Mouse (Mus musculus) neural tube, embryonic 12.5 days (tissue): ENCODE data around the gene Nop53. TPM values are rescaled to one million over a fixed set of nuclear protein-coding genes. Genes with fewer than 3 reads are reported as not detected.
"Not testable (repeated sequence)": the region's sequence is repeated elsewhere in the genome, so short reads cannot be mapped to it uniquely, and the experiment has no call there.

Experiments used
- ATAC-seq: fragments of 200-750 bp; cut with Nextera tagmentation; 2 replicates; pipeline ENCODE4 v1.8.0; 2017; ENCODE audit warnings: low read depth, mild to moderate bottlenecking, moderate TSS enrichment, moderate library complexity; ENCODE audit not compliant: low FRiP score
- H3K27ac ChIP-seq: fragments of 300-500 bp; sonication (generic); 2 replicates; pipeline ENCODE4 v1.5.1; 2016
- H3K27me3 ChIP-seq: fragments of 300-500 bp; sonication (generic); replicated peaks from 2 replicates; pipeline ENCODE4 v1.6.1; 2016; ENCODE audit warnings: mild to moderate bottlenecking
- H3K36me3 ChIP-seq: fragments of 300-500 bp; sonication (generic); 2 replicates; pipeline ENCODE4 v1.6.1; 2016; ENCODE audit warnings: mild to moderate bottlenecking
- H3K4me1 ChIP-seq: fragments of 300-500 bp; sonication (generic); 2 replicates; pipeline ENCODE4 v1.6.1; 2016
- H3K4me2 ChIP-seq: fragments of 300-500 bp; sonication (generic); replicated peaks from 2 replicates; pipeline ENCODE4 v1.6.1; 2016; ENCODE audit warnings: mild to moderate bottlenecking
- H3K4me3 ChIP-seq: fragments of 300-500 bp; sonication (generic); 2 replicates; pipeline ENCODE4 v1.5.1; 2016
- H3K9ac ChIP-seq: fragments of 300-500 bp; sonication (generic); 2 replicates; pipeline ENCODE4 v1.6.1; 2016; ENCODE audit warnings: mild to moderate bottlenecking
- H3K9me3 ChIP-seq: fragments of 300-500 bp; sonication (generic); 2 replicates; pipeline ENCODE4 v1.6.1; 2016; ENCODE audit warnings: mild to moderate bottlenecking
- WGBS: fragments of 180-500 bp; shearing (Covaris S2); methylation state at CpG from one replicate; pipeline ENCODE4 v1.1.7; 2016; 5-methylcytosine and 5-hydroxymethylcytosine counted together
- polyA plus RNA-seq: library from polyadenylated mRNA; unstranded; fragments of >200 nt; fragmentation: Nextera tagmentation; extraction: Ambion mirVana; gene quantifications from 2 replicates; pipeline ENCODE4 v1.2.1, GENCODE M21; 2016

Nop53 gene
- polyA plus RNA-seq, 1 experiment from 2014 or later: 169 TPM

DNA sequence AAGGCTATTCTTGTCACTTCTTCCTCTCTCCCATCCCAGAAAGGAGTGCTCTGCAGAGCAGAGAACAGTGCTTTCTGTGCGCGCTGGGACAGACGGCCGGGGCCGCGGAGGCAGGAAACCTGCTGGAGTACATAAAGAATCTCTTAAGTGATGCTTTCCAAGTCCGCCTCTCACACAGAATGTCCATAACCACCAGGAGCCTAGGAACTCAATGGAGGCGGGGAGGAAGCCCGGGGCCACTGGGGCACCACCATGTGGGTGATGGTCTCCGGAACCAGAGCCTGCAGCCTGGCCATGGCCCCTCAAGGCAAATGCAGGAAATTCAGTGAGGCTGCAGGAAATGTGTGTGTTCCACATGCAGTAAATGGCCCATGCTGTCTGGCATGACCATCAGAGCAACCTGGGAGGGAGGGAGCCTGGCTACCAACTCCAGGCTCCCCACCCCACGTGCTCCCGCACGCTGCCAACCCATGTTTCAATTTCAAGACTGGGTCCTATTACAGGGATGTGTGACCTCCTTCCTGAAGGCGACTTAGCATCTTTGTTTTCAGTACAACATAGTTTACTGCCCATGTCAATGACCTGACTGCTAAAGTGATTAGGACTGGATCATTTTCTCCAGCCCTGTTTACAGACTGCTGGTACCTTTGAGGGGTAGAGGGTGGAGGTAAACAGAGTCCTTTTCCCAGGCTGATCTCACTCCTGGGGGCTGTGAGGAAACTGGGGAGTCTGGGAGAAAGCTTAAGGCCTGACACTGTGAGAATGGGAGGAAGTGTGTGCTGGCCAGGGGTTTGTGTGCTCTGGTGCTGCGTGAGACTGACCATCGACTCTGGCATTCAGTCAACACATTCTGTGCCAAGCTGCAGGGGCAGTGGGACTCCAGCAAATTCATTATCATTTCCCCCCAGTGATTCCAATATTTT, 12.2 kb downstream of the Nop53 start:
- no peak overlapping the region for H3K4me3 ChIP-seq
- H3K27ac ChIP-seq: no peak overlapping the region
- no peak for ATAC-seq
- no peaks in the 10 kb centered on the region for H3K9me3 ChIP-seq
- H3K27me3 ChIP-seq: no peaks in the 10 kb centered on the region
- WGBS: 55% methylated on average over 16 of the region's 16 CpGs
- no peak overlapping the region for H3K4me2 ChIP-seq
- H3K36me3 ChIP-seq: peaks cover 37% of the 10 kb centered on the region
- no peak overlapping the region for H3K9ac ChIP-seq
- H3K4me1 ChIP-seq: no peaks in the 10 kb centered on the region

DNA sequence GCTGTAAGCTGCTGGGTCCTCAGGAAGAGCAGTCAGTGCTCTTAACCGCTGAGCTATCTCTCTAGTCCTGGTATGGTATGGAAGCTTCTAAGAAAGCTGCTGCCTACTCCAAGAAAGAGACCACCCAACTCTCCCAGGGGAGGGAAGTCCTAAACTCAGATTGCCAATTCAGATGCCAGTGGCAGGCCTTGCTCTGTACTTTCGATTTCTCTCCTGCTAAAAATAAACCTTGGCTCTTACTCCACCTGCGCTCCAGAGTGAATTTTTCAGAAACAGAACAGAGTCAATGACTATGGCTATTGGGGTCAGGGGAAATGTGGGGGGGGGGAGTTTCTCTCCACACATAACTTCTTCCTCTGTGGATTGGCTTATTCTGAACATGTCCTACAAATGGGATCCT, 14.2 kb downstream of the Nop53 start:
- no peak overlapping the region for H3K4me2 ChIP-seq
- no peak overlapping the region for H3K4me3 ChIP-seq
- no peaks in the 10 kb centered on the region for H3K9me3 ChIP-seq
- no peak overlapping the region for H3K27ac ChIP-seq
- no peak overlapping the region for H3K9ac ChIP-seq
- no peaks in the 10 kb centered on the region for H3K27me3 ChIP-seq
- H3K4me1 ChIP-seq: no peaks in the 10 kb centered on the region
- no peak for ATAC-seq
- peaks cover 17% of the 10 kb centered on the region for H3K36me3 ChIP-seq
- 86% methylated on average over 3 of the region's 3 CpGs for WGBS

- no peak for ATAC-seq
- WGBS: 61% methylated on average over 2 of the region's 2 CpGs
- H3K4me1 ChIP-seq: no peaks in the 10 kb centered on the region
- H3K4me2 ChIP-seq: no peak overlapping the region
- no peaks in the 10 kb centered on the region for H3K9me3 ChIP-seq
- H3K9ac ChIP-seq: no peak overlapping the region
- H3K27me3 ChIP-seq: no peaks in the 10 kb centered on the region
- H3K36me3 ChIP-seq: peaks cover 6% of the 10 kb centered on the region; the same call in 1 of the 2 replicates
- no peak overlapping the region for H3K27ac ChIP-seq
- H3K4me3 ChIP-seq: no peak overlapping the region
These were observed 15.3 kb downstream of the Nop53 start for GRCm38 (mm10) chr7:15930543-15930942.

DNA sequence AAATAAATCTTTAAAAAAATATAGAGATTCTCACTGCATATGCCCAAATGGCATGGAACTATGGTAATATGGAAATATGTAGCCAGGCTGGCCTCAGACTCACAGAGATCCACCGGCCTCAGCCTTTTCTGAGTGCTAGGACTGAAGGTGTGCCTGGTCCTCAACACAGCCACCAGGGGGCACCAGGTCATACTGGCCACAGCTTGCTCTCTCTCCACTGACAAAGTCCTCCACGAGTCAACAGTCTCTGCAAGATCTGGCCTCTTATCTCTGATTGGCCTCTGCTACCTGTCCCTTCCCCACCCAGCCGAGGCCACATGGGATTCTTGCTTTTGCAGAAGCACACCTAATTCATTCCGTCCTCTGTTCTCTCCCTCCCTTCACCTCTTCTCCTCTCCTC, 16.0 kb downstream of the Nop53 start:
- no peaks in the 10 kb centered on the region for H3K4me1 ChIP-seq
- H3K4me2 ChIP-seq: no peak overlapping the region
- ATAC-seq: no peak
- H3K9me3 ChIP-seq: no peaks in the 10 kb centered on the region
- no peak overlapping the region for H3K4me3 ChIP-seq
- H3K27ac ChIP-seq: no peak overlapping the region
- WGBS: 38% methylated on average over 4 of the region's 4 CpGs
- no peaks in the 10 kb centered on the region for H3K36me3 ChIP-seq
- no peaks in the 10 kb centered on the region for H3K27me3 ChIP-seq
- no peak overlapping the region for H3K9ac ChIP-seq

- under 1% methylated on average over 33 of the region's 33 CpGs for WGBS
- H3K36me3 ChIP-seq: peaks cover 28% of the 10 kb centered on the region
- H3K4me1 ChIP-seq: peaks cover 20% of the 10 kb centered on the region
- no peaks in the 10 kb centered on the region for H3K9me3 ChIP-seq
- H3K4me2 ChIP-seq: peak within 1 kb of the TSS; percentile 75
- H3K4me3 ChIP-seq: peak within 1 kb of the TSS; percentile 69
- H3K27me3 ChIP-seq: no peaks in the 10 kb centered on the region
- peak within 1 kb of the TSS; percentile 75 for H3K9ac ChIP-seq
- no peak within 1 kb of the TSS; the same call in 1 of the 2 replicates for H3K27ac ChIP-seq
- ATAC-seq: peak; percentile 95
These were observed 23.6 kb downstream of the Nop53 start, which contains the start of gene Selenow for GRCm38 (mm10) chr7:15922220-15922773. Gene Selenow, minus strand, starts transcription at chr7:15922402.

- no peaks in the 10 kb centered on the region for H3K27me3 ChIP-seq
- no peaks in the 10 kb centered on the region for H3K9me3 ChIP-seq
- H3K4me1 ChIP-seq: peaks cover 20% of the 10 kb centered on the region
- ATAC-seq: peak; percentile 63
- H3K36me3 ChIP-seq: peaks cover 33% of the 10 kb centered on the region
- no peak overlapping the region for H3K27ac ChIP-seq
- 0% methylated on average over 10 of the region's 10 CpGs for WGBS
- peak overlapping the region; percentile 75 for H3K4me2 ChIP-seq
- peak overlapping the region; percentile 69 for H3K4me3 ChIP-seq
- peak overlapping the region; percentile 75 for H3K9ac ChIP-seq
These were observed 24.1 kb downstream of the Nop53 start for GRCm38 (mm10) chr7:15921796-15922195.

GRCm38 (mm10) chr7:15920645-15921190, 25.2 kb downstream of the Nop53 start:
- Histone ChIP-seq H3K27me3 (no peaks in the 10 kb centered on the region), H3K4me3 (peak overlapping the region; percentile 69), H3K4me1 (peaks cover 20% of the 10 kb centered on the region), H3K9ac (peak overlapping the region; percentile 75), H3K9me3 (no peaks in the 10 kb centered on the region), H3K36me3 (peaks cover 35% of the 10 kb centered on the region), H3K27ac (no peak overlapping the region), H3K4me2 (peak overlapping the region; percentile 75)
- ATAC-seq: no peak
- 87% methylated on average over 6 of the region's 6 CpGs for WGBS

GRCm38 (mm10) chr7:15919947-15920346, 25.9 kb downstream of the Nop53 start:
- peaks cover 35% of the 10 kb centered on the region for H3K36me3 ChIP-seq
- peak overlapping the region; percentile 75 for H3K4me2 ChIP-seq
- H3K27me3 ChIP-seq: no peaks in the 10 kb centered on the region
- H3K9ac ChIP-seq: no peak overlapping the region
- H3K27ac ChIP-seq: no peak overlapping the region
- H3K9me3 ChIP-seq: no peaks in the 10 kb centered on the region
- no peak overlapping the region for H3K4me3 ChIP-seq
- no peak for ATAC-seq
- WGBS: 93% methylated on average over 9 of the region's 9 CpGs
- peaks cover 20% of the 10 kb centered on the region for H3K4me1 ChIP-seq

- H3K9ac ChIP-seq: no peak overlapping the region
- peaks cover 35% of the 10 kb centered on the region for H3K36me3 ChIP-seq
- H3K4me1 ChIP-seq: peaks cover 20% of the 10 kb centered on the region
- H3K9me3 ChIP-seq: no peaks in the 10 kb centered on the region
- H3K4me2 ChIP-seq: no peak overlapping the region
- no peaks in the 10 kb centered on the region for H3K27me3 ChIP-seq
- no peak overlapping the region for H3K27ac ChIP-seq
- no peak overlapping the region for H3K4me3 ChIP-seq
- no peak for ATAC-seq
These were observed 27.5 kb downstream of the Nop53 start for GRCm38 (mm10) chr7:15918371-15918770.

- Histone ChIP-seq H3K9ac (no peak overlapping the region), H3K4me1 (peaks cover 19% of the 10 kb centered on the region), H3K4me2 (no peak overlapping the region), H3K4me3 (no peak overlapping the region), H3K9me3 (no peaks in the 10 kb centered on the region), H3K36me3 (peaks cover 35% of the 10 kb centered on the region), H3K27ac (no peak overlapping the region), H3K27me3 (no peaks in the 10 kb centered on the region)
- ATAC-seq: no peak
- 80% methylated on average over 4 of the region's 4 CpGs for WGBS
These were observed 28.9 kb downstream of the Nop53 start for GRCm38 (mm10) chr7:15916996-15917395.

DNA sequence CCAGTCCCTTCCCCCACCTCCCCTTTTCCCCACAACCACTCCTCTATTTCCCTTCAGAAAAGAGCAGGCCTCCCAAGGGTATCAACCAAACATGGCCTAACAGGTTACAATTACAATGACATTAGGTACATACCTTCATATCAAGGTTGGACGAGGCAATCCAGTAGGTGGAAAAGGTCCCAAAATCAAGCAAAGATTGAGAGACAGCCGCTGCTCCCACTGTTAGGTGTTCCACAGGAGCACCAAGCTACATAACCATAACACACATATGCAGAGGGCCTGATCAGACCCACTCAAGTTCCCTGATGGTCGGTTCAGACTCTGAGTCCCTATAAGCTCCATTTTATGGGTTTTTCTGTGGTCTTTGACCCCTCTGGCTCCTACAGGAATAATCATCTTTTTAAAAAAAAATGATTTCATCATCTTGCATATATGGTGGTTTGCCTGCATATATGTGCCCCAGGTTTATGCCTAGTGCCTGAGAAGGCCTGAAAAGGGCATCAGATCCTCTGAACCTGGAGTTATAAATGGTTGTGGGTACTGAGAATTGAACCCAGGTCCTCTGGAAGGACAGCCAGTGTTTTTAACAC, 29.6 kb downstream of the Nop53 start:
- no peak overlapping the region for H3K4me3 ChIP-seq
- no peaks in the 10 kb centered on the region for H3K9me3 ChIP-seq
- peaks cover 35% of the 10 kb centered on the region for H3K36me3 ChIP-seq
- peaks cover 18% of the 10 kb centered on the region for H3K4me1 ChIP-seq
- 87% methylated on average over 3 of the region's 3 CpGs for WGBS
- no peak overlapping the region for H3K4me2 ChIP-seq
- no peak for ATAC-seq
- H3K27ac ChIP-seq: no peak overlapping the region
- no peaks in the 10 kb centered on the region for H3K27me3 ChIP-seq
- no peak overlapping the region for H3K9ac ChIP-seq

- Histone ChIP-seq H3K36me3 (peaks cover 35% of the 10 kb centered on the region), H3K4me1 (peaks cover 12% of the 10 kb centered on the region)
- H3K27me3 ChIP-seq, H3K4me2 ChIP-seq, ATAC-seq, H3K9me3 ChIP-seq, H3K9ac ChIP-seq, H3K4me3 ChIP-seq, H3K27ac ChIP-seq: not testable (repeated sequence)
- 93% methylated on average over 4 of the region's 4 CpGs for WGBS
These were observed 30.2 kb downstream of the Nop53 start for GRCm38 (mm10) chr7:15915695-15916094.
